Mouse (Mus musculus): ENCODE measurements around the gene Mpped2.

Mpped2 gene

GRCm38 (mm10) chr2:106746905-106747304 lies 53.8 kb downstream of the Mpped2 start:
- DNase-seq (ENCODE audit: low read depth) = no peak

GRCm38 (mm10) chr2:106747342-106747741 lies 54.3 kb downstream of the Mpped2 start:
- DNase-seq (ENCODE audit: low read depth) = no peak

GRCm38 (mm10) chr2:106750878-106751277 lies 57.8 kb downstream of the Mpped2 start:
- DNase-seq (ENCODE audit: low read depth) = no peak

GRCm38 (mm10) chr2:106753703-106754102 lies 60.6 kb downstream of the Mpped2 start:
- no peak for DNase-seq (ENCODE audit: low read depth)

- DNase-seq (ENCODE audit: low read depth) = no peak
Observed at GRCm38 (mm10) chr2:106754696-106755095, 61.6 kb downstream of the Mpped2 start.

GRCm38 (mm10) chr2:106756354-106757103 lies 63.5 kb downstream of the Mpped2 start:
- no peak for DNase-seq (ENCODE audit: low read depth)

GRCm38 (mm10) chr2:106762920-106763319 lies 69.9 kb downstream of the Mpped2 start:
- DNase-seq (ENCODE audit: low read depth) = no peak

GRCm38 (mm10) chr2:106769236-106769635 lies 76.2 kb downstream of the Mpped2 start:
- DNase-seq (ENCODE audit: low read depth) = no peak

- no peak for DNase-seq (ENCODE audit: low read depth)
Observed at GRCm38 (mm10) chr2:106772643-106773042, 79.6 kb downstream of the Mpped2 start.

- no peak for DNase-seq (ENCODE audit: low read depth)
Observed at GRCm38 (mm10) chr2:106774251-106775196, 81.5 kb downstream of the Mpped2 start.

GRCm38 (mm10) chr2:106775994-106776393 lies 82.9 kb downstream of the Mpped2 start:
- DNase-seq (ENCODE audit: low read depth) = no peak

GRCm38 (mm10) chr2:106778861-106779516 lies 85.9 kb downstream of the Mpped2 start:
- no peak for DNase-seq (ENCODE audit: low read depth)

- no peak for DNase-seq (ENCODE audit: low read depth)
Observed at GRCm38 (mm10) chr2:106781181-106782179, 88.4 kb downstream of the Mpped2 start.

- no peak for DNase-seq (ENCODE audit: low read depth)
Observed at GRCm38 (mm10) chr2:106783311-106783710, 90.2 kb downstream of the Mpped2 start.

- no peak for DNase-seq (ENCODE audit: low read depth)
Observed at GRCm38 (mm10) chr2:106788055-106788454, 95.0 kb downstream of the Mpped2 start.

- no peak for DNase-seq (ENCODE audit: low read depth)
Observed at GRCm38 (mm10) chr2:106788573-106788972, 95.5 kb downstream of the Mpped2 start.

GRCm38 (mm10) chr2:106789694-106790328 lies 96.7 kb downstream of the Mpped2 start:
- no peak for DNase-seq (ENCODE audit: low read depth)

GRCm38 (mm10) chr2:106790329-106790701 lies 97.2 kb downstream of the Mpped2 start:
- DNase-seq (ENCODE audit: low read depth) = no peak

GRCm38 (mm10) chr2:106796246-106796645 lies 103.2 kb downstream of the Mpped2 start:
- DNase-seq (ENCODE audit: low read depth) = no peak

- DNase-seq (ENCODE audit: low read depth) = no peak
Observed at GRCm38 (mm10) chr2:106797855-106798254, 104.8 kb downstream of the Mpped2 start.

- no peak for DNase-seq (ENCODE audit: low read depth)
Observed at GRCm38 (mm10) chr2:106798824-106799223, 105.8 kb downstream of the Mpped2 start.

Data from induced T-regulatory cell, adult 2 months (primary cell).